8 mouse cellular contexts compared by ENCODE assay signal in the genomic region with DNA sequence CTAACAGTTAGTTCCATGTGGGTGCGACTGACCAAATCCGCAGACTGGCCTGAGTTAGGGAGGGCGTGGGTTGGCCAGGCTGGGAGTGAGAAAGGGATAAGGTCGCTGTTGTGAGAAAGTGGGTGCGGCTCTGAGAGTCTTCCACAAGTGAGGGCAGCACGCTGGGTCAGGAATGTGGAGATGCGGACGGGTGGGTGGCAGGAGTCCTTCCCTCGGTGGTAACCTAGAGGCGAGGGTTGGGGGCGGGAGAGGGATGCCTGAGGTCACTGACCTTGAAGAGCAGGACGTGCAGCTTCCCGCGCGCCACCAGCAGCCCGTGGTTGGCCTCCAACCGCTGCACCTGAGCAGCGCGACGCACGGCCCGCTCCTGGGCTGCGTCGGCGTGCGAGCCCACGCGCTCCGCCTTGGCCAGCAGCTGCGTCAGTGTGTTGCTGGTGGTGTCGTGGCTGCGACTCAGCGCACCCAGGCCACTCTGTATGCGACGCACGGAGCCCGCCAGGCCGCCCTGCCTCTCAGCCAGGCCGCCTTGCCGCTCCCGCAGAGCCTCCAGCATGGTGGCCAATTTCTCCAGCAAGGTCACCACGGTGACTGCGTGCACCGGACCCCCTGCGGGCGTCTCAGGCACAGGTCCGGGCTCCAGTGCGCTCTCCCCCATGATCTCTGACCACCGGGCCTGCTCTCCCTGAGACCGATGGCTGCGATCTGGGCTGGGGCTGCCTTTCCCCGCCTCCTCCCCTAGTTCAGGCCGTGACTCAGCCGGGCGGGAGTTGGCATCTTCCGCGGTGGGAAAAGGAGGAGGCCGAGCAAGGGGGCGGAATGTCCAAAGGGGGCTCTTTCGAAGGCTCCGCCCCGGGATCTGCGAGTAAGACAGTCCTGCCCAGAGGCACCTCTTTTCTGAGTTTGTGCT. TPM values are rescaled to one million over a fixed set of nuclear protein-coding genes. Genes with fewer than 3 reads are reported as not detected.
DNase-seq lines count a peak whose midpoint lies in the region; ATAC-seq lines count a peak whose summit lies in the region.

A gene (minus strand): TSS at position 796 of the 907 bp plus-strand sequence.

- H3K4me1 ChIP-seq in hindbrain, embryonic 10.5 days (replicated peaks) = peaks cover 36% of the 10 kb centered on the region
- H3K4me1 ChIP-seq in lung, embryonic 15.5 days = peaks cover 22% of the 10 kb centered on the region

- peak; percentile 80 to 85 for DNase-seq in adrenal gland, adult 18-20 months (ENCODE audit: low spot score in 2 of 2)
- peak; percentile 68 to 75 for DNase-seq in cerebellum, postnatal 25 days
- DNase-seq in frontal cortex, postnatal 25 days (ENCODE audit: low spot score in 2 of 2) = peak; percentile 39 to 51
- DNase-seq in hindbrain, embryonic 10.5 days (ENCODE audit: low spot score) = peak; percentile 73
- DNase-seq in layer of hippocampus, postnatal 10 days (ENCODE audit: low spot score in 2 of 2) = peak; percentile 70 to 79
- DNase-seq in retina, embryonic 14.5 days (ENCODE audit: low spot score) = peak; percentile 58

- H3K9ac ChIP-seq in lung, embryonic 15.5 days = peak within 1 kb of the TSS; percentile 64

- peak within 1 kb of the TSS; percentile 86 for H3K4me2 ChIP-seq in lung, embryonic 15.5 days

- H3K4me3 ChIP-seq in hindbrain, embryonic 10.5 days = peak within 1 kb of the TSS; percentile 58
- H3K4me3 ChIP-seq in lung, embryonic 15.5 days = peak within 1 kb of the TSS; percentile 56

- no peaks in the 10 kb centered on the region for H3K9me3 ChIP-seq in hindbrain, embryonic 10.5 days
- no peaks in the 10 kb centered on the region for H3K9me3 ChIP-seq in lung, embryonic 15.5 days

- peak; percentile 89 for ATAC-seq in lung, embryonic 15.5 days (ENCODE audit: borderline replicate concordance, extremely low read depth, low FRiP score, low TSS enrichment)
- no peak for ATAC-seq in monocyte, adult 5-6 weeks (replicated peaks; ENCODE audit: insufficient number of reproducible peaks, low FRiP score, low TSS enrichment, poor library complexity, severe bottlenecking)

- peak within 1 kb of the TSS; percentile 89 for H3K27ac ChIP-seq in hindbrain, embryonic 10.5 days
- H3K27ac ChIP-seq in lung, embryonic 15.5 days = peak within 1 kb of the TSS; percentile 86

- 3% methylated on average over 63 of the region's 63 CpGs for WGBS in hindbrain, embryonic 10.5 days
- WGBS in lung, embryonic 15.5 days = 2% methylated on average over 62 of the region's 63 CpGs

- H3K27me3 ChIP-seq in hindbrain, embryonic 10.5 days (ENCODE audit: insufficient read depth, poor library complexity, severe bottlenecking) = peaks cover 25% of the 10 kb centered on the region
- H3K27me3 ChIP-seq in lung, embryonic 15.5 days = no peaks in the 10 kb centered on the region

- H3K36me3 ChIP-seq in hindbrain, embryonic 10.5 days = no peaks in the 10 kb centered on the region
- H3K36me3 ChIP-seq in lung, embryonic 15.5 days = no peaks in the 10 kb centered on the region

RNA-seq across cellular contexts. Expression of the gene that starts here (rescaled TPM):
- 10 to 100 TPM; 53.5 to 63.7 TPM for total RNA-seq in adrenal gland, adult 18-20 months (2021)
- polyA plus RNA-seq in hindbrain, embryonic 10.5 days (2016; fragmentation: Nextera tagmentation; extraction: Ambion mirVana) = 23.0 and 32.2 TPM in 2 replicates
- total RNA-seq in layer of hippocampus, postnatal 10 days (2021) = 10 to 100 TPM; 13.7 to 13.8 TPM
- polyA plus RNA-seq in lung, embryonic 15.5 days (2015; fragmentation: Nextera tagmentation; extraction: Ambion mirVana) = 106 and 110 TPM in 2 replicates
- not detected in 3 replicates for total RNA-seq in monocyte, adult 5-6 weeks (2017)

Comparison
In these comparisons a context has a peak if more than half of its experiments do, and no peak if none do; other contexts are left out.
1. RNA of the gene that starts here (total RNA-seq): 53.5 to 63.7 TPM in adrenal gland, adult 18-20 months and 13.7 to 13.8 TPM in layer of hippocampus, postnatal 10 days; not detected in monocyte, adult 5-6 weeks; every median in the first group is over 10 times any median in the second.
2. Peak in every context shown above with its lines, with median percentiles within 50 percentile points of each other: DNase-seq.